Mouse (Mus musculus): ENCODE measurements around the gene Sun2. TPM values are rescaled to one million over a fixed set of nuclear protein-coding genes. Genes with fewer than 3 reads are reported as not detected.

Gene Sun2
- polyA plus RNA-seq (2017; shearing (Covaris generic)): 10 to 100 TPM; 64.0 to 69.2 TPM

DNA sequence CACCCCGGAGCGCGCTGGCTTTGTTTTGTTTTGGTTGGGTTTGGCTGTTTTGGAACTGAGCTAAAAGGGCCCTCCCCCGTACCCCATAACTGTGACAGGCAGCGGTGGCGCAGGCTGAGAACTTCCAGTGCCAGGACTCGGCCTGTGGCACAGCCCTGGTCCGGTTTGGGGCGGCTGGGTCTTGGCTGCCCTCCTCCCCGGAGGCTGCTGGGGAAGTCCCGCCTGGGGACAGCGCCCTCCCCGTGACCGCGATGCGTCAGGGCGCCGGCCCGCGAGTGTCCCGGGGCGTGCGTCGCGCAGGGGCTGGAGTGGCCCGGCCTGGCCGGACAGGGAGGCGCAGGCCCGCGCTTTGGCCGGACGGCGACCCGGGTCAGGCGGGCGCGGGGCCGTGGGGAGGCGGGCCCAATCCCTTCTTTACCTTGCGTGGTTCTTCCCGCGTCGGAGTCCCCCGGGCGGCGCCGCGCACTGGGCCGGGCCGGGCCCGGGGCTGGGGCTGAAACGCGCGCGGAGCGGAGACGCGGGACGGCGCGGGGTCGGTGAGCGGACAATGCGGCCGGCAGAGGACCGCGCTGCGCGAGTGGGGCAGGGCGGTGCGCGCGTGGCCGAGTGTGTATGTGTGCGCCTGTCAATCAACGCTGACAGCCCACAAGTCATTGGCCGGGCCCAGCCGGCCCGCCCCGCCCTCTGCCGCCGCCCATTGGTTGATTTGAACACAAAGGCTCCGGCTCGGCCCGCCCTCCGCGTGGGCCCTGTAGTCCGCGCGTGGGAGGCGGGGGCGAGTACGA lies at the start of gene Sun2:
Gene Sun2, minus strand, starts transcription at position 616 of the 785 bp plus-strand sequence.

GRCm38 (mm10) chr15:79777749-79778148 lies 35.4 kb upstream of the Sun2 start, which contains the start of gene Dnal4:
Gene Dnal4 (minus strand): TSS chr15:79777849.

GRCm38 (mm10) chr15:79690426-79691022 lies 51.8 kb downstream of the Sun2 start, which contains the start of gene Gtpbp1:
Gene Gtpbp1 (plus strand): TSS chr15:79690845.

GRCm38 (mm10) chr15:79687646-79688267 lies 54.6 kb downstream of the Sun2 start, which contains the start of gene Josd1:
Gene Josd1 (minus strand): TSS chr15:79687919.

Other genes starting within 250 kb of the Sun2 start
- gene Kcnj4, start 237.3 kb downstream of the Sun2 start, polyA plus RNA-seq (2017; shearing (Covaris generic)): not detected
- gene Kdelr3, start 226.1 kb downstream of the Sun2 start, polyA plus RNA-seq (2017; shearing (Covaris generic)): under 1 TPM in 1 of 2 experiments, not detected in 1; 0.57 TPM
- gene Ddx17, start 195.8 kb downstream of the Sun2 start, polyA plus RNA-seq (2017; shearing (Covaris generic)): 10 to 100 TPM; 31.1 to 53.5 TPM
- under 1 TPM; 0.22 to 0.47 TPM for gene Dmc1, start 137.4 kb downstream of the Sun2 start, polyA plus RNA-seq (2017; shearing (Covaris generic))
- under 1 TPM; 0.06 to 0.53 TPM for gene Fam227a, start 83.6 kb downstream of the Sun2 start, polyA plus RNA-seq (2017; shearing (Covaris generic))
- gene Cby1, start 83.3 kb downstream of the Sun2 start, polyA plus RNA-seq (2017; shearing (Covaris generic)): 10 to 100 TPM; 12.4 to 12.5 TPM
- gene Tomm22, start 71.7 kb downstream of the Sun2 start, polyA plus RNA-seq (2017; shearing (Covaris generic)): 100 to 1,000 TPM; 225 to 260 TPM
- gene Josd1, start 54.6 kb downstream of the Sun2 start, polyA plus RNA-seq (2017; shearing (Covaris generic)): 10 to 100 TPM; 18.0 to 24.0 TPM
- gene Gtpbp1, start 51.7 kb downstream of the Sun2 start, polyA plus RNA-seq (2017; shearing (Covaris generic)): 10 to 100 TPM; 78.3 to 90.4 TPM
- gene Dnal4, start 35.3 kb upstream of the Sun2 start, polyA plus RNA-seq (2017; shearing (Covaris generic)): 1 to 10 TPM; 8.6 to 9.9 TPM
- gene Nptxr, start 62.2 kb upstream of the Sun2 start, polyA plus RNA-seq (2017; shearing (Covaris generic)): under 1 TPM; 0.12 to 0.29 TPM
- not detected for gene Npcd, start 91.7 kb upstream of the Sun2 start, polyA plus RNA-seq (2017; shearing (Covaris generic))
- gene Cbx6, start 92.2 kb upstream of the Sun2 start, polyA plus RNA-seq (2017; shearing (Covaris generic)): 10 to 100 TPM; 19.6 to 32.8 TPM
- 100 to 1,000 TPM; 406 to 436 TPM for gene Apobec3, start 149.1 kb upstream of the Sun2 start, polyA plus RNA-seq (2017; shearing (Covaris generic))
- gene Cbx7, start 228.6 kb upstream of the Sun2 start, polyA plus RNA-seq (2017; shearing (Covaris generic)): 100 to 1,000 TPM in 1 of 2 experiments, 10 to 100 TPM in 1; 77.1 to 109 TPM